Mouse (Mus musculus) brain, adult 2 months (tissue): ENCODE data around the gene Mucl3.

Source experiments
- DNase-seq: peaks from one replicate; pipeline ENCODE4 v3.0.0; 2011; ENCODE audit warnings: low read depth, low spot score

The Mucl3 gene

GRCm38 (mm10) chr17:35643609-35644236 lies at the start of gene Mucl3:
Mucl3 (minus strand) TSS chr17:35643695.
- DNase-seq, result no peak

GRCm38 (mm10) chr17:35692368-35692767 lies 48.9 kb upstream of the Mucl3 start:
- DNase-seq, result no peak

- peak; percentile 66 for DNase-seq
Observed at GRCm38 (mm10) chr17:35691811-35692210, 48.3 kb upstream of the Mucl3 start.

- no peak for DNase-seq
Observed at GRCm38 (mm10) chr17:35689936-35690645, 46.6 kb upstream of the Mucl3 start.

- no peak for DNase-seq
Observed at GRCm38 (mm10) chr17:35688347-35689175, 45.1 kb upstream of the Mucl3 start.

GRCm38 (mm10) chr17:35685061-35685460 lies 41.6 kb upstream of the Mucl3 start:
- DNase-seq, result peak; percentile 31

GRCm38 (mm10) chr17:35681986-35682385 lies 38.5 kb upstream of the Mucl3 start:
- no peak for DNase-seq

- no peak for DNase-seq
Observed at GRCm38 (mm10) chr17:35680591-35680990, 37.1 kb upstream of the Mucl3 start.

GRCm38 (mm10) chr17:35673416-35674035 lies 30.0 kb upstream of the Mucl3 start, which contains the start of gene Gtf2h4:
Gtf2h4 (minus strand) TSS chr17:35673739.
- DNase-seq, result peak; percentile 99

GRCm38 (mm10) chr17:35672527-35672926 lies 29.0 kb upstream of the Mucl3 start:
- no peak for DNase-seq

GRCm38 (mm10) chr17:35671846-35672245 lies 28.4 kb upstream of the Mucl3 start:
- no peak for DNase-seq

GRCm38 (mm10) chr17:35669731-35670130 lies 26.2 kb upstream of the Mucl3 start:
- DNase-seq, result no peak

GRCm38 (mm10) chr17:35667334-35668065 lies 24.0 kb upstream of the Mucl3 start, which contains the start of gene Vars2:
Vars2 (minus strand) TSS chr17:35667592.
- peak; percentile 97 for DNase-seq

- peak; percentile 44 for DNase-seq
Observed at GRCm38 (mm10) chr17:35666851-35667256, 23.4 kb upstream of the Mucl3 start.

- peak; percentile 79 for DNase-seq
Observed at GRCm38 (mm10) chr17:35665957-35666515, 22.5 kb upstream of the Mucl3 start.

GRCm38 (mm10) chr17:35653086-35653485 lies 9.6 kb upstream of the Mucl3 start:
- no peak for DNase-seq

GRCm38 (mm10) chr17:35649429-35649828 lies 5.9 kb upstream of the Mucl3 start:
- DNase-seq, result no peak

GRCm38 (mm10) chr17:35639352-35639751 lies 4.1 kb downstream of the Mucl3 start:
- DNase-seq, result no peak

GRCm38 (mm10) chr17:35638475-35639190 lies 4.9 kb downstream of the Mucl3 start:
- DNase-seq, result peak; percentile 84

- DNase-seq, result peak; percentile 71
Observed at GRCm38 (mm10) chr17:35636363-35636762, 7.1 kb downstream of the Mucl3 start.
